Mouse (Mus musculus): Measurements from ENCODE around the gene Cnnm4.

DNA sequence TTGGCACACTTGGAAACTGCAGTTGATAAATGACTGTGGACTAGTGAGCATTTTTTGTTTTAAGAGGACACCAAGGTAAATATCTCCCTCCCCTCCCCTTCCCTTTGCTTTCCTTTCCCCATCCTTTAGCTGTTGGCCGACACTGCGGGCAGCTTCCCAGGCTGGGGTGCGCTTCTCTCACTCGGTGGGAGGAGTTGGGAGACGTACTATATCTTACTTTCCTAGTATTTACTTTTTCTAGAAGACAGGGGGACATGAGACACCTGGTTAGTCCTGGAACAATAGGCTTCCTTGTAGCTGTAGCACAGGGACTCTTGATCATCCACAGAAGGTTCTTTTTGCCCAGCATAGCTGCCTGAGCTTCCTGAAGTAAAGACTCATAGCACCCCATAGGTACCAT is 52.6 kb downstream of the Cnnm4 start:
- TF ChIP-seq CTCF (IDR thresholded peaks at IDR 0.05) (no peak), EP300 (IDR thresholded peaks at IDR 0.05; ENCODE audit: insufficient read depth, low read depth, low read length) (no peak), POLR2A (IDR thresholded peaks at IDR 0.05; ENCODE audit: insufficient read depth, low read depth, low read length) (no peak)

All from heart, adult 2 months (tissue).